Mouse (Mus musculus) heart, embryonic 15.5 days (tissue): ENCODE data around the gene Syndig1l. TPM values are rescaled to one million over a fixed set of nuclear protein-coding genes. Genes with fewer than 3 reads are reported as not detected.

ENCODE experiments used
- ATAC-seq: fragments of 200-750 bp; cut with Nextera tagmentation; replicated peaks from 2 replicates; pipeline ENCODE4 v1.8.0; 2017; ENCODE audit warnings: low read depth, moderate TSS enrichment; ENCODE audit not compliant: insufficient number of reproducible peaks, insufficient read depth, low FRiP score
- H3K27ac ChIP-seq: fragments of 300-500 bp; sonication (generic); 2 replicates; pipeline ENCODE4 v1.5.1; 2015; ENCODE audit warnings: mild to moderate bottlenecking, inconsistent platforms
- H3K27me3 ChIP-seq: fragments of 300-500 bp; sonication (generic); 2 replicates; pipeline ENCODE4 v1.6.1; 2015; ENCODE audit warnings: inconsistent platforms
- H3K36me3 ChIP-seq: fragments of 300-500 bp; sonication (generic); 2 replicates; pipeline ENCODE4 v1.6.1; 2015; ENCODE audit warnings: mild to moderate bottlenecking, inconsistent platforms
- H3K4me1 ChIP-seq: fragments of 300-500 bp; sonication (generic); replicated peaks from 2 replicates; pipeline ENCODE4 v1.6.1; 2015; ENCODE audit warnings: inconsistent platforms
- H3K4me2 ChIP-seq: fragments of 300-500 bp; sonication (generic); 2 replicates; pipeline ENCODE4 v1.6.1; 2015; ENCODE audit warnings: inconsistent platforms, mild to moderate bottlenecking, moderate library complexity
- H3K4me3 ChIP-seq: fragments of 300-500 bp; sonication (generic); 2 replicates; pipeline ENCODE4 v1.5.1; 2015; ENCODE audit warnings: mild to moderate bottlenecking, inconsistent platforms
- H3K9ac ChIP-seq: fragments of 300-500 bp; sonication (generic); 2 replicates; pipeline ENCODE4 v1.6.1; 2015; ENCODE audit warnings: mild to moderate bottlenecking, inconsistent platforms
- H3K9me3 ChIP-seq: fragments of 300-500 bp; sonication (generic); replicated peaks from 2 replicates; pipeline ENCODE4 v1.6.1; 2016; ENCODE audit warnings: inconsistent platforms
- WGBS: fragments of 180-500 bp; shearing (Covaris S2); methylation state at CpG from one replicate; pipeline ENCODE4 v1.1.7; 2015; ENCODE audit warnings: mixed read lengths; 5-methylcytosine and 5-hydroxymethylcytosine counted together
- polyA plus RNA-seq: library from polyadenylated mRNA; unstranded; fragments of >200 nt; fragmentation: Nextera tagmentation; extraction: Ambion mirVana; gene quantifications from 2 replicates; pipeline ENCODE4 v1.2.1, GENCODE M21; 2015

Gene Syndig1l
- polyA plus RNA-seq, 1 experiment from 2014 or later = not detected

GRCm38 (mm10) chr12:84709842-84710439 lies 11.3 kb upstream of the Syndig1l start:
- Histone ChIP-seq H3K27me3 (no peaks in the 10 kb centered on the region), H3K4me2 (no peak overlapping the region), H3K36me3 (no peaks in the 10 kb centered on the region), H3K9ac (no peak overlapping the region), H3K4me3 (no peak overlapping the region), H3K27ac (no peak overlapping the region), H3K4me1 (0 out of 2 replicates have a peak, but pooled peaks cover 2% of the 10 kb centered on the region), H3K9me3 (no peaks in the 10 kb centered on the region)
- WGBS = 11% methylated on average over 14 of the region's 14 CpGs
- ATAC-seq = no peak

GRCm38 (mm10) chr12:84707804-84708203 lies 9.2 kb upstream of the Syndig1l start:
- Histone ChIP-seq H3K36me3 (no peaks in the 10 kb centered on the region), H3K9ac (no peak overlapping the region), H3K4me3 (no peak overlapping the region), H3K27me3 (0 out of 2 replicates have a peak, but pooled peaks cover under 1% of the 10 kb centered on the region), H3K4me1 (0 out of 2 replicates have a peak, but pooled peaks cover 2% of the 10 kb centered on the region), H3K9me3 (no peaks in the 10 kb centered on the region), H3K27ac (no peak overlapping the region), H3K4me2 (no peak overlapping the region)
- ATAC-seq = no peak
- 61% methylated on average over 4 of the region's 4 CpGs for WGBS

GRCm38 (mm10) chr12:84706886-84707285 lies 8.3 kb upstream of the Syndig1l start:
- ATAC-seq = no peak
- Histone ChIP-seq H3K27me3 (peaks cover 9% of the 10 kb centered on the region), H3K4me1 (0 out of 2 replicates have a peak, but pooled peaks cover 2% of the 10 kb centered on the region), H3K27ac (no peak overlapping the region), H3K4me3 (no peak overlapping the region), H3K9ac (no peak overlapping the region), H3K9me3 (no peaks in the 10 kb centered on the region), H3K4me2 (no peak overlapping the region), H3K36me3 (no peaks in the 10 kb centered on the region)
- 63% methylated on average over 4 of the region's 4 CpGs for WGBS

DNA sequence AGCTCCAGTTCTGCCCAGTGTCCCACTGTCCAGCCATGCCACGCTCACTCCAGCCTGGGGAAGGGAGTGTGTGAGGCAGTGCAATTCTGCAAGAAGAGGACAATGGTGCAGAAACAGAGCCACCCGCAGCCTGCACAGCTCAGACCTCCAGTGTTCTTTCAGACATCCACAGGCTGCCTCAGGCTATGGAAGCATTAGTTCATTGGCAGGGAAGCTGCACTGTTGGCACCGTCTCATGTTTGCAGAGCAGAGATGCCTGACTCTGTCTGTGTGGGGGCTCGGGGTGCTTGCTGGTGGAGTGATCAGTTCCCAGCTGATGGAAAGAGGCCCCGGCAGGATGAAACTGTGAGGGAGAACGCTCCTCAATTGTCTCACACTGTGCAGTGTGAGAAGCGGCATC lies 4.0 kb upstream of the Syndig1l start:
- no peak for ATAC-seq
- H3K27me3 ChIP-seq = peaks cover 50% of the 10 kb centered on the region
- 72% methylated on average over 7 of the region's 7 CpGs for WGBS

GRCm38 (mm10) chr12:84692141-84692540 lies 6.5 kb downstream of the Syndig1l start:
- Histone ChIP-seq H3K36me3 (no peaks in the 10 kb centered on the region), H3K4me1 (no peaks in the 10 kb centered on the region), H3K27me3 (peaks cover 24% of the 10 kb centered on the region), H3K4me3 (no peak overlapping the region), H3K9me3 (no peaks in the 10 kb centered on the region), H3K9ac (no peak overlapping the region), H3K4me2 (no peak overlapping the region), H3K27ac (no peak overlapping the region)
- WGBS = 57% methylated on average over 6 of the region's 6 CpGs
- ATAC-seq = no peak

More for the DNA sequence above, 4.0 kb upstream of the Syndig1l start:
- H3K36me3 ChIP-seq = no peaks in the 10 kb centered on the region
- H3K4me1 ChIP-seq = peaks cover 7% of the 10 kb centered on the region
- no peak overlapping the region for H3K4me3 ChIP-seq
- no peak overlapping the region for H3K9ac ChIP-seq
- no peak overlapping the region for H3K27ac ChIP-seq
- H3K4me2 ChIP-seq = no peak overlapping the region
- H3K9me3 ChIP-seq = no peaks in the 10 kb centered on the region

- H3K4me2 ChIP-seq = no peak overlapping the region
- H3K9me3 ChIP-seq = no peaks in the 10 kb centered on the region
- H3K4me1 ChIP-seq = no peaks in the 10 kb centered on the region
- peaks cover 16% of the 10 kb centered on the region for H3K27me3 ChIP-seq
- H3K27ac ChIP-seq = no peak overlapping the region
- H3K4me3 ChIP-seq = no peak overlapping the region
- H3K36me3 ChIP-seq = no peaks in the 10 kb centered on the region
- ATAC-seq = no peak
- no peak overlapping the region for H3K9ac ChIP-seq
Measured at GRCm38 (mm10) chr12:84691347-84691746, 7.3 kb downstream of the Syndig1l start.

DNA sequence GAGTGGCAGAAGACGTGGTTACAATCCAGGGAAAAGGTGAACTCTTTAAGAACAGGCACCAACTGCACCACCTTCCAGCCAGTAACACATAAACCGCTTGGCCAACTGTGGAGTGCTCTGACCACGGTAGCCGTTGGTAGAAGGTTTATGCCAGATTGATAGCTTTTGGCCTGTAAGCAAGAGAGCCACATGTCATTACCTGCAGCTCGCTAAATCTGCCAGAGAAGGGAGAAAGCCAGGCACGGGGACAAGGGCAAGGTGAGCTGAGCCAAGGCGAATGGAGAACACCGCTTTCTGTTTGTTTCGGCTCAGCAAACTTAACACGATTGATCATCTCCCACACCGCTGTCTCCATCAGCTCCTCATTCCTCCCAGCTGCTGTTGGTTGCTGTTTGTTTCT lies 9.6 kb downstream of the Syndig1l start:
- H3K4me3 ChIP-seq = no peak overlapping the region
- no peak overlapping the region for H3K27ac ChIP-seq
- no peaks in the 10 kb centered on the region for H3K4me1 ChIP-seq
- H3K9ac ChIP-seq = no peak overlapping the region
- ATAC-seq = no peak
- H3K9me3 ChIP-seq = no peaks in the 10 kb centered on the region
- H3K27me3 ChIP-seq = peaks cover 13% of the 10 kb centered on the region
- WGBS = 82% methylated on average over 11 of the region's 11 CpGs
- no peaks in the 10 kb centered on the region for H3K36me3 ChIP-seq
- H3K4me2 ChIP-seq = no peak overlapping the region

DNA sequence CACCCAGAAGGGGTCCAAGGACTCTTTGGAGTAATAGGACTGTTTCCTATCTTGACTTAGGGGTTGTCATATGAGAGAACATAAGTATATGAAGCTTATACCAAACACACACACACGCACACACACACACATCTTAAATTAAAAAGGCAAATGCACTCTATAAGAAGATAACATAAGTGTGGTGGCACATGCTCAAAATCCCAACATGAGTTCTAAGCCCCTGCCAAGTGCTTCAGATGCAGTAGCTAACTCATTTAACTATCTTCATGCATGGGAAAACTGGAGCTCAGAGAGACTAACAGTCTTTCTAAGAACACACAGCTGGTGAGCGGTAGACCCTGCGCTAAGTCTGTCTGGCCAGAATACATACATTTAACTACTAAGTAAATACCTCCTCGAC lies 11.1 kb downstream of the Syndig1l start:
- no peak overlapping the region for H3K27ac ChIP-seq
- ATAC-seq = no peak
- no peak overlapping the region for H3K4me3 ChIP-seq
- H3K4me1 ChIP-seq = no peaks in the 10 kb centered on the region
- WGBS = 82% methylated on average over 4 of the region's 4 CpGs
- H3K27me3 ChIP-seq = peaks cover 19% of the 10 kb centered on the region
- no peak overlapping the region for H3K4me2 ChIP-seq
- H3K9me3 ChIP-seq = no peaks in the 10 kb centered on the region
- H3K36me3 ChIP-seq = no peaks in the 10 kb centered on the region
- H3K9ac ChIP-seq = no peak overlapping the region

DNA sequence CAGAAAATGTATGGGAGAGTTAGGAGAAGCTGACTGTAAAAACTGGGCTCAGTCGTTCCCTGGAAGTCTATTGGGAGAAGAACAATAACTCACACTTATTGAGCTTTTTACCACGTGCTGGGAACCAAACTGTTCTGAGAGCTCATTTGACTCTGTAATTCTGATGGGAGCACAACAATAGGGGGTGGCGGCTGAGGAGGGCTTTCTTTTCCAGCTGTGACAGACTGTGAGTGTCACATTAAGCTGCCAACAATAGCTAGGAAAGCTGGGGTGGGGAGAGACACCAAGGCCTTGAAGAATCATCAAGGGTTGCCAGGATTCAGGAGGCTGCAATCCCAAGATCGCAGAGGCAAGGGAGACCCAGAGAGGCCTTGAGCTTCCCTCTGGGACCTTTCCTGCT lies 12.5 kb downstream of the Syndig1l start:
- Histone ChIP-seq H3K4me3 (no peak overlapping the region), H3K4me1 (no peaks in the 10 kb centered on the region), H3K27ac (no peak overlapping the region), H3K9me3 (no peaks in the 10 kb centered on the region), H3K27me3 (peaks cover 23% of the 10 kb centered on the region), H3K9ac (no peak overlapping the region), H3K4me2 (no peak overlapping the region), H3K36me3 (no peaks in the 10 kb centered on the region)
- WGBS = 55% methylated on average over 4 of the region's 4 CpGs
- no peak for ATAC-seq

- no peak overlapping the region for H3K27ac ChIP-seq
- H3K9me3 ChIP-seq = no peaks in the 10 kb centered on the region
- no peak for ATAC-seq
- no peaks in the 10 kb centered on the region for H3K4me1 ChIP-seq
- peaks cover 25% of the 10 kb centered on the region for H3K27me3 ChIP-seq
- no peak overlapping the region for H3K4me3 ChIP-seq
- H3K4me2 ChIP-seq = no peak overlapping the region
- 61% methylated on average over 7 of the region's 7 CpGs for WGBS
- no peak overlapping the region for H3K9ac ChIP-seq
- no peaks in the 10 kb centered on the region for H3K36me3 ChIP-seq
Measured at GRCm38 (mm10) chr12:84684569-84684968, 14.1 kb downstream of the Syndig1l start.

GRCm38 (mm10) chr12:84676011-84676410 lies 22.6 kb downstream of the Syndig1l start:
- Histone ChIP-seq H3K27ac (no peak overlapping the region), H3K9me3 (no peaks in the 10 kb centered on the region), H3K36me3 (no peaks in the 10 kb centered on the region), H3K4me3 (no peak overlapping the region), H3K9ac (no peak overlapping the region), H3K27me3 (peaks cover 19% of the 10 kb centered on the region), H3K4me1 (no peaks in the 10 kb centered on the region), H3K4me2 (no peak overlapping the region)
- ATAC-seq = no peak
- 85% methylated on average over 3 of the region's 3 CpGs for WGBS
